Mouse (Mus musculus): ENCODE measurements around the gene Gm20696.

GRCm38 (mm10) chr6:99221147-99221546 is 445.4 kb downstream of the Gm20696 start:
- TF ChIP-seq CTCF (IDR thresholded peaks at IDR 0.05; ENCODE audit: extremely low read depth, insufficient read depth, low read length) (no peak), POLR2A (IDR thresholded peaks at IDR 0.05; ENCODE audit: extremely low read depth, insufficient read depth, low read length) (no peak)
